Mouse (Mus musculus) liver, postnatal 0 days (tissue): Measurements from ENCODE around the gene Prorsd1.
"Not testable (repeated sequence)": the region's sequence is repeated elsewhere in the genome, so short reads cannot be mapped to it uniquely, and the experiment has no call there.

Experiments used
- CTCF ChIP-seq: sonication (generic); IDR thresholded peaks from 2 replicates; pipeline ENCODE4 v1.5.1; 2016; ENCODE audit warnings: antibody characterized with exemption, low read depth
- EP300 ChIP-seq: IDR thresholded peaks from 2 replicates; pipeline ENCODE4 v1.6.1; 2016; ENCODE audit warnings: antibody characterized with exemption, low read depth, mild to moderate bottlenecking

DNA sequence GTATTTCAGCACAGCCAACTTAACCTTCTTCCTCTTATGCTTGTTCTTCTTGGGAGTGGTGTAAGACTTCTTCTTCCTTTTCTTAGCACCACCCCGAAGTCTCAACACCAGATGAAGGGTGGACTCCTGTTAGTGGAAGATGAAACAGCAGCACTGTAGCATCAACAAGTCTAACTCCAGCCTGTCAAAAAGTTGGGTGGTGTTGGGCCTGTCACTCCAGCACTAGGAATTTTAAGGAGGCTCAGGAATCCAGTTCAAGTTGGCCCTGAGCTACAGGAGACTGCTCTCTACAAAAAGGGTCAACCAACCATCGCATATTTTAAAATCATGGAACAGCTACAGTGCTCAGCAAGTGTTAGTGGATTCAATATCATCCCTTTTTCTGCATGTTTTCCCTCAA is 31.5 kb upstream of the Prorsd1 start:
- not testable (repeated sequence) for TF ChIP-seq CTCF, EP300
